Mouse (Mus musculus) embryonic facial prominence, embryonic 15.5 days (tissue): ENCODE measurements around the gene Tbx6. TPM values are rescaled to one million over a fixed set of nuclear protein-coding genes. Genes with fewer than 3 reads are reported as not detected.
A peak's percentile ranks its signal among the peaks of the same experiment; 100 is the strongest.

Experiments
- ATAC-seq: fragments of 200-750 bp; cut with Nextera tagmentation; 2 replicates; pipeline ENCODE4 v1.8.0; 2017; ENCODE audit warnings: low read depth, moderate TSS enrichment; ENCODE audit not compliant: insufficient number of reproducible peaks, low FRiP score, low TSS enrichment
- H3K27ac ChIP-seq: fragments of 300-500 bp; sonication (generic); replicated peaks from 2 replicates; pipeline ENCODE4 v1.5.1; 2015; ENCODE audit warnings: mild to moderate bottlenecking, inconsistent platforms
- H3K27me3 ChIP-seq: fragments of 300-500 bp; sonication (generic); 2 replicates; pipeline ENCODE4 v1.6.1; 2015; ENCODE audit warnings: inconsistent platforms
- H3K36me3 ChIP-seq: fragments of 300-500 bp; sonication (generic); 2 replicates; pipeline ENCODE4 v1.6.1; 2015; ENCODE audit warnings: mild to moderate bottlenecking, inconsistent platforms
- H3K4me1 ChIP-seq: fragments of 300-500 bp; sonication (generic); 2 replicates; pipeline ENCODE4 v1.6.1; 2015; ENCODE audit warnings: inconsistent platforms
- H3K4me2 ChIP-seq: fragments of 300-500 bp; sonication (generic); replicated peaks from 2 replicates; pipeline ENCODE4 v1.6.1; 2015; ENCODE audit warnings: mild to moderate bottlenecking, inconsistent platforms
- H3K4me3 ChIP-seq: fragments of 300-500 bp; sonication (generic); replicated peaks from 2 replicates; pipeline ENCODE4 v1.5.1; 2015; ENCODE audit warnings: mild to moderate bottlenecking, inconsistent platforms
- H3K9ac ChIP-seq: fragments of 300-500 bp; sonication (generic); 2 replicates; pipeline ENCODE4 v1.6.1; 2015; ENCODE audit warnings: inconsistent platforms
- H3K9me3 ChIP-seq: fragments of 300-500 bp; sonication (generic); replicated peaks from 2 replicates; pipeline ENCODE4 v1.6.1; 2016; ENCODE audit warnings: inconsistent platforms
- WGBS: fragments of 180-500 bp; shearing (Covaris S2); methylation state at CpG from one replicate; pipeline ENCODE4 v1.1.7; 2015; 5-methylcytosine and 5-hydroxymethylcytosine counted together
- polyA plus RNA-seq: library from polyadenylated mRNA; unstranded; fragments of >200 nt; fragmentation: Nextera tagmentation; extraction: Ambion mirVana; gene quantifications from 2 replicates; pipeline ENCODE4 v1.2.1, GENCODE M21; 2015

Tbx6 gene
- polyA plus RNA-seq, 1 experiment from 2014 or later: 0.81 TPM

DNA sequence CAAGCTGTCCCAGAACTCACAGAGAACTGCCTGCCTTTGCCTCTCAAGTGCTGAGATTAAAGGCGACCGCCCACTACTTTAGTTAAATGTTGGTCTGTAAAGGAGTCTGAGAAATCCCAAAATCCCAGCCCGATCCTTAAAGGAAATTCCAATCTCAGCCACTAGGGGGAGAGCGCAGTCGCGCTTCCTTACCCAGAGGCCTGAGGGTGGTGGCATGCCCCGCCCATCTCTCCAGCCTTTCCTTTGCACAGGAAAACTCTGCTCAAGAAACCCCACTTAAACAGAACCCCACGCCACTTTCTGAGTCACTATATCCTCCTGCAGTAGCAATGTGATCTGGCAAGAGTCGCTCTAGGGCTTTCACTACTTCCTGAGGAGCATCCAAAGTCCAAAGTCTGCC lies 26.4 kb upstream of the Tbx6 start:
- Histone ChIP-seq H3K9ac (no peak overlapping the region), H3K4me1 (peaks cover 9% of the 10 kb centered on the region; the same call in 1 of the 2 replicates), H3K4me2 (0 out of 2 replicates have a peak overlapping the region, but pooled peaks have one; percentile 22), H3K4me3 (no peak overlapping the region), H3K27me3 (no peaks in the 10 kb centered on the region), H3K27ac (0 out of 2 replicates have a peak overlapping the region, but pooled peaks have one; percentile 40), H3K36me3 (no peaks in the 10 kb centered on the region), H3K9me3 (no peaks in the 10 kb centered on the region)
- peak; percentile 61 for ATAC-seq
- 0% methylated on average over 9 of the region's 9 CpGs for WGBS

DNA sequence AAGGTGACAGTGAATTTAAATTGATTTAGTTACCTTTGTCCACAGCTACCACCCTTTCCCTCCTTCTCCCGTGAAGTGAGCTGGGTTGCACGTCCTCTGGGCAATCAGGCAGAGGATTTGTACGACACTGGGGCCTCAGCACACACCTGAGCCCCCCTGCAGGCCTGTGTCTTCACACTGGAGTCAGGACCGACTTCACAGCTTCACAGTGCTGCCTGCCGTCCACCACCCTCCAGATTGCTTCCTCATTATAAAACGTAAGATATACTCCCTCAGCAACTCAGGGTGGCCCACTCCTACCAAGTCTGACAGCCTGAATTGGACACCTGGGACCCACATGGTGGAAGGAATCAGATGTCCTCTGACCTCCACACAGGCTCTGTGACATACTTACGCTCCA lies 22.7 kb upstream of the Tbx6 start:
- no peak for ATAC-seq
- no peak overlapping the region for H3K9ac ChIP-seq
- H3K27me3 ChIP-seq: no peaks in the 10 kb centered on the region
- no peaks in the 10 kb centered on the region for H3K9me3 ChIP-seq
- H3K36me3 ChIP-seq: peaks cover 6% of the 10 kb centered on the region; the same call in 1 of the 2 replicates
- WGBS: 66% methylated on average over 7 of the region's 7 CpGs
- peak overlapping the region; percentile 88; the same call in 1 of the 2 replicates for H3K27ac ChIP-seq
- H3K4me3 ChIP-seq: no peak overlapping the region
- peaks cover 46% of the 10 kb centered on the region for H3K4me1 ChIP-seq
- no peak overlapping the region for H3K4me2 ChIP-seq

DNA sequence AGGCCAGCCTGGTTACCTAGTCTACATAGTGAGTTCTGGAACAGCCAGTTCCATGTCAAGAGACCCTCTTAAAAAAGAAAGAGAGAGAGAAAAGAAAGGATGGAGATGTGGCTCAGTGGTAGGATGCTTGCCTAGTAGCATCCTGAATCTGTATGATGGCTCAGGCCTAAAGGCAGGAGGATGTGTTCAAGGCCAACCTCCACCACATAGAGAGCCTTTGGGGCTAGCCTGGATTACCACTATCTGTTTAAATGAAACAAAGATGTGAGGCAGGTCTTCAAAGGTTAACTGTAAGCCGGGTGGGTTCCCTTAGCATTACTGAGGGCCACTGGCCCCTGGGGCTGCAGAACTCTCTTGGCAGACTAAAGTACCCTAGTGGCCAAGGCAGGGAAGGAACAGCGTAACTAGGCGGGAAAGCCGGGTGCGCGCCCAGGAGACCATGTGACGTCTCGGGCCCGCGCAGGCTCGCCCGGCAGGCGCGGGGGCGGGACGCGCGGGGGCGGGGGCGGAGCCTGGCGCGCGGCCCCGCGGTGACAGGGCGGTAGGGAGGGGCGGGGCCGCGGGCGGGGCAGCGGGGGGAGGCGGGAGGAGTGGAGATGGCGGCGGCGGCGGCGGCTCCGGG lies 22.1 kb upstream of the Tbx6 start, which contains the start of gene Mapk3:
Gene Mapk3 (plus strand): TSS at position 552 of the 622 bp plus-strand sequence.
- ATAC-seq: peak; percentile 65
- Histone ChIP-seq H3K36me3 (peaks cover 12% of the 10 kb centered on the region), H3K27ac (peak within 1 kb of the TSS; percentile 88), H3K4me1 (peaks cover 47% of the 10 kb centered on the region), H3K9me3 (no peaks in the 10 kb centered on the region), H3K9ac (peak within 1 kb of the TSS; percentile 59), H3K27me3 (no peaks in the 10 kb centered on the region), H3K4me3 (peak within 1 kb of the TSS; percentile 63), H3K4me2 (peak within 1 kb of the TSS; percentile 87)
- WGBS: 2% methylated on average over 35 of the region's 38 CpGs

DNA sequence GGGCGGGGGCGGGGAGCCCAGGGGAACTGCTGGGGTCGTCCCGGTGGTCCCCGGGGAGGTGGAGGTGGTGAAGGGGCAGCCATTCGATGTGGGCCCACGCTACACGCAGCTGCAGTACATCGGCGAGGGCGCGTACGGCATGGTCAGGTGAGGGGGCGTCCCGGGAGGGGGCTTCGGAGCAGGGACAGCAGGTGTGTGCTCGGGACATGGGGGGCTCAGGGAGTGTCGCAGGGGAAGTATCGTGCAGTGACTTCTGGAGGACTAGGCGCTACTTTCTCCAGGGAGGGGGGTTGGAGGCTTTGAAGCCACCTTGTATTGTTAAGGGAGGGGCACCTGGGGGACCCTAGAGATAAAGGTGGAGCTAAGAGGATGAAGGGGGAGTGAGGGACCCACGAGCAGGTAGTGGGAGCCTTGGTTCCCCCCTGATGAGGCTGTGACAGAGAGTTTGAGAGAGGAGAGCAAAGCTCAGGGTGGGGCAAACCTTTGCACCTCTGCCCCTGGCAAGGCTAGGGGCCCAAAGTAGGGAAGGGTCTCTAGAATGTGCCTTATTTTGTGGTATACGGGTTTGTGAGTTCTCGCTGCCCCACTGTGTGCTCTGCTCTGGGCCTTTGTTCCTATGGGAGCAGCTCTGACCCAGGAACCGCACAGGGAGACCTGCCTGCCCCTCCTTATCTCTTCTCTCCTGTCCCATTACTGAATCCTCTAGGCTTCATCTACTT lies 21.5 kb upstream of the Tbx6 start:
- Histone ChIP-seq H3K9me3 (no peaks in the 10 kb centered on the region), H3K9ac (peak overlapping the region; percentile 59), H3K27me3 (no peaks in the 10 kb centered on the region), H3K36me3 (peaks cover 19% of the 10 kb centered on the region), H3K4me2 (peak overlapping the region; percentile 87), H3K4me3 (peak overlapping the region; percentile 63), H3K4me1 (peaks cover 42% of the 10 kb centered on the region), H3K27ac (peak overlapping the region; percentile 88)
- ATAC-seq: peak; percentile 22
- 1% methylated on average over 24 of the region's 24 CpGs for WGBS

DNA sequence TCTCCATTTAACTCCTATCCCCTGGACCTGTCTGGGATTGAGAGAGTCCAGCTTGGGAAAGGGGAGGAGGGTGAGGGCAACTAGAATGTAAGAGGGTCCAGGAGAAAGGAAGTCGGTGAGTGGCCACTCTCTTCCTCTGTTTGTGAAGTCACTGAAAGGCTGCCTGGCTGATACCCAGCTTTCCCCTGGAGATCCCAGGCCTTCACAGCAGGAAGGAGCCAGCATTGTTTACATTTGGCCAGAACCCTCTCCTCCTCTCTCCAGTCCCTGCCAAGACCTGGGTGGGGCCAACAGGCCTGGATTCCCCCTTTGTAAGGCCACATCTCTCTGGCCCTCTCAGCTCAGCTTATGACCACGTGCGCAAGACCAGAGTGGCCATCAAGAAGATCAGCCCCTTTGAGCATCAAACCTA lies 20.9 kb upstream of the Tbx6 start:
- H3K27ac ChIP-seq: peak overlapping the region; percentile 88
- 30% methylated on average over 3 of the region's 3 CpGs for WGBS
- peaks cover 24% of the 10 kb centered on the region for H3K36me3 ChIP-seq
- peak; percentile 50; the same call in 1 of the 2 replicates for ATAC-seq
- peak overlapping the region; percentile 59 for H3K9ac ChIP-seq
- H3K4me1 ChIP-seq: peaks cover 42% of the 10 kb centered on the region
- peak overlapping the region; percentile 63 for H3K4me3 ChIP-seq
- H3K4me2 ChIP-seq: peak overlapping the region; percentile 87
- H3K9me3 ChIP-seq: no peaks in the 10 kb centered on the region
- H3K27me3 ChIP-seq: no peaks in the 10 kb centered on the region

DNA sequence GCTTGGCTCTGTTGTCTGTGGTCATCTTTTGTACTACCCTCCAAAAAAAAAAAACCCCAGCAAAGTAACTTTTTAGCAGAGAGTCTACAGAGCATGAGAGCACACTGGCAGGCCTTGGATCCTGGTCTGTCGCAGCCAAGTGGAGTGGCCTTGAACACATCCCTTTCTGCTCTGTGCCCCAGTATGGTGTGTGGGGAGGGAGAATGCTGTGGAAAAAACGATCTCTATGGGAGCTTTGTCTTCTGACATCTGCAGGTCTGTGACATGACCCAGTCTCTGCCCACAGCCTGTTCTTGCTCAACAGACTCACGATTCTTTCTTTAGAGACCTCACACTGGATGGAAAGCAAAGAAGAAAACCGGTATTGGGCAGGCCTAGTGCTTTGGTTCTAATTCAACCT lies 20.3 kb upstream of the Tbx6 start:
- peak overlapping the region; percentile 87 for H3K4me2 ChIP-seq
- peaks cover 42% of the 10 kb centered on the region for H3K4me1 ChIP-seq
- ATAC-seq: no peak
- H3K4me3 ChIP-seq: peak overlapping the region; percentile 63
- H3K27ac ChIP-seq: peak overlapping the region; percentile 88
- H3K27me3 ChIP-seq: no peaks in the 10 kb centered on the region
- 69% methylated on average over 4 of the region's 4 CpGs for WGBS
- H3K9me3 ChIP-seq: no peaks in the 10 kb centered on the region
- peaks cover 30% of the 10 kb centered on the region for H3K36me3 ChIP-seq
- no peak overlapping the region for H3K9ac ChIP-seq

DNA sequence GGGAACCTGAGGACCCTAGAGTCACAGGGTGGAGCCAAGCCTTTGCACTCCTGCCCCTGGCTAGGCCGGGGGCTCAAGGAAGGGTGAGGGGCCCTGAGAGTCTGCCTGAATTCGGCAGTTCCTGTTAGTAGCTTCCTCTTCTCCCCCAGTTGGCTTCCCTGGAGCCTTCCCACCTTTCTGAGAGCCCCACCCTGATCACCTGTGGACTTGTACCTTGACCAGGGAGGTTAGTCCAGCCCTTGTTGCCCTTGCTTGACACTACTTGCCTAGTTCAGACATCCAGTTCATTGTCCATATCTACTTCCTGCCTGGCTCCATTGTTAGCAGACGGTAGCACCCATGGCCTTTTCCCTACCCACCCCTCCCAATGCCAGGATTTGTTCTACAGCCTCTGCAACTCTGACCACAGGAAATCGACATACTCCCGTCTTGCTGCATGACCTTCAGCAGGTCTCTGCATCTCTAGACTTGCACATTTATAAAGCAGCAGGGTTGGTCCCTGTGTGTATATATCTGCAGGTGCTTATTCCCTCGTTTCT lies 19.7 kb upstream of the Tbx6 start:
- Histone ChIP-seq H3K4me2 (peak overlapping the region; percentile 87; the same call in 1 of the 2 replicates), H3K36me3 (peaks cover 36% of the 10 kb centered on the region), H3K9ac (no peak overlapping the region), H3K27me3 (no peaks in the 10 kb centered on the region), H3K9me3 (no peaks in the 10 kb centered on the region), H3K4me1 (peaks cover 42% of the 10 kb centered on the region), H3K27ac (peak overlapping the region; percentile 88; the same call in 1 of the 2 replicates), H3K4me3 (no peak overlapping the region)
- WGBS: 65% methylated on average over 6 of the region's 6 CpGs
- ATAC-seq: no peak

DNA sequence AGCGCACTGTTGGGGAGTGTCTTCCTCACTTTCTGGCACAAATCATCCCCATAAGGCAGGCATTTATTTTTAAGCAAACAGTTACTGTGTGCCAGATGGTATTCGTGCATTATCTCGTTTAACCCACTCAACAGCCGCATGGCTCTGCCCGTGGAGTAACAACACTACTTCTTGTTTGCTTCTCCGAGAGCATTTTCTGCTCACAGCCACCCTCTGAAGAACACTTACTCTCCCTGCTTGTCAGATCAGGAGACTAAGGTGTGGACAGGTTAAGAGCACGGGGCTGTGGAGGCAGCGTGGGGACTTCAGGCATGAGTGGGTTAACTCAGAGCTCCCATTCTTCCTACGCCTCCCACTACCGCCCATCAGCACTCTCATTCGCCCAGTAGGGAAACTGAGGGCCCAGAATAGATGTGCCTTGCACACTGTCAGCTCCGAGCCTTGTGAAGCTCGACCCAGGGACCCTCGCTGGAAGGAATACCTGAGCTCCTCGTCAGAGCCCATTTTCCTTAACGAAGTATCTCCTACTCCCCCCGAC lies 18.7 kb upstream of the Tbx6 start:
- no peaks in the 10 kb centered on the region for H3K27me3 ChIP-seq
- H3K36me3 ChIP-seq: peaks cover 44% of the 10 kb centered on the region
- peaks cover 42% of the 10 kb centered on the region for H3K4me1 ChIP-seq
- WGBS: 36% methylated on average over 17 of the region's 17 CpGs
- H3K27ac ChIP-seq: peak overlapping the region; percentile 39; the same call in 1 of the 2 replicates
- no peak for ATAC-seq
- H3K9me3 ChIP-seq: no peaks in the 10 kb centered on the region
- H3K4me3 ChIP-seq: peak overlapping the region; percentile 28
- peak overlapping the region; percentile 41 for H3K4me2 ChIP-seq
- H3K9ac ChIP-seq: 0 out of 2 replicates have a peak overlapping the region, but pooled peaks have one; percentile 2

DNA sequence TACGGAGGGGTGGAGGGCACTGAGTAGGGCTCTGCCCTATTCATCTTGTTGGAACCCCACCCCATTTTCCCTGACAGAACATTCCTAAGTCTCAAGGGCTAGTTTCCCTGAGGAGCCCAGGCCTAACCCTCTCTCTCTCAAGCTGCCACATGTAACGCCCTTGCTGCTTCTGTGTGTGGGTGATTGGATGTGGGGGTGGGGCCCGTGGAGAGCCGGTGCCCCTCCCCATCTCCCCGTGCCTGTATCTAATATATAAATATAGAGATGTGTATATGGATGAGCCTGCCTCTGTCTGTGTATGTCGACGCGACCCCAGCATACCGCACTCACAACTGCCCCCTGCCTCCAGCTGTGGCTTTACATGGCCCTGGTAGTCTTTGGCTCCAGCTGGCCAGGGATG lies 15.7 kb upstream of the Tbx6 start:
- no peak for ATAC-seq
- Histone ChIP-seq H3K4me3 (no peak overlapping the region), H3K9ac (no peak overlapping the region), H3K27me3 (no peaks in the 10 kb centered on the region), H3K4me2 (no peak overlapping the region), H3K4me1 (peaks cover 31% of the 10 kb centered on the region), H3K9me3 (no peaks in the 10 kb centered on the region), H3K36me3 (peaks cover 73% of the 10 kb centered on the region), H3K27ac (no peak overlapping the region)
- 86% methylated on average over 9 of the region's 9 CpGs for WGBS

DNA sequence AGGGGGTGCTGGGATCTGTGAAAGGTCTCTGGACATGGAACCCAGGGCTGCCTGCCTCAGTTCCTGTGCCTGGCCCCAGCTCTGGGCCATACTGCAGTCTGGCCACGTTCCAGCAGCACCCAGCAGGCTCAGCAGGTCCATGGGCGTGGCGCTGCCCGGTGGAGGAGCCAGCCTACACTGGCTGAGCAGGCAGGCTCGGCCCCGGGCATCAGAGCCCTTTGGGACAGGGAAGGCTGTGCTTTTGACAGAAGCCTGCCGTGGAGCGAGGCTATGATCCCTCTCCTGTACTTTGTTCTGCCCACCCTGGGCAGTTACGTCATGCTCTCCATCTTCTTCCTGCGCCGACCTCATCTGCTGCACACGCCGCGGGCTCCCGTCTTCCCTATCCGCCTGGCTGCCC lies 15.1 kb upstream of the Tbx6 start, which contains the start of gene Gdpd3:
Gene Gdpd3 (plus strand): TSS at position 134 of the 400 bp plus-strand sequence.
- 86% methylated on average over 16 of the region's 16 CpGs for WGBS
- H3K27ac ChIP-seq: peak within 1 kb of the TSS; percentile 17; the same call in 1 of the 2 replicates

DNA sequence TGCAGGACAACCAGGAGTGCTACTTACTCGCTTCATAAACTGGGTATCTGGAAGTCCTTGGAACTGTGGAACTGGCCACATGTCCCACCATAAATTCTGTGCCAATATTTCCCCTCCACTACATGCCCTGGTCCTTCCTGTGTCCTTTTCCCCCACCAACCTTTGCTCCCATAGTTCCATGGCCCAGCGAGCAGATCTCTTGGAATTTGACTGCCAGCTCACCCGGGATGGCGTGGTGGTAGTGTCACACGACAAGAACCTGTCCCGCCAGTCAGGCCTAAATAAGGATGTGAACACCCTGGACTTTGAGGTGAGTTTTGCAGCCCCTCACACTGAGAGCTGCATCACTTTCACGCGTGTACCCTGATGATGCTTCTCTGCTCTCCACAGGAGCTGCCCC lies 14.3 kb upstream of the Tbx6 start:
- WGBS: 86% methylated on average over 8 of the region's 8 CpGs
- no peak for ATAC-seq
- Histone ChIP-seq H3K4me2 (no peak overlapping the region), H3K9me3 (no peaks in the 10 kb centered on the region), H3K27ac (no peak overlapping the region), H3K27me3 (no peaks in the 10 kb centered on the region), H3K4me3 (no peak overlapping the region), H3K36me3 (peaks cover 83% of the 10 kb centered on the region), H3K4me1 (peaks cover 16% of the 10 kb centered on the region), H3K9ac (no peak overlapping the region)

More for the DNA sequence above, 15.1 kb upstream of the Tbx6 start, which contains the start of gene Gdpd3:
- Histone ChIP-seq H3K4me1 (peaks cover 24% of the 10 kb centered on the region), H3K4me2 (no peak within 1 kb of the TSS), H3K36me3 (peaks cover 79% of the 10 kb centered on the region), H3K9me3 (no peaks in the 10 kb centered on the region), H3K27me3 (no peaks in the 10 kb centered on the region), H3K9ac (no peak within 1 kb of the TSS), H3K4me3 (no peak within 1 kb of the TSS)
- ATAC-seq: no peak
